Mouse (Mus musculus): ENCODE data around the gene Map3k9. TPM values are rescaled to one million over a fixed set of nuclear protein-coding genes. Genes with fewer than 3 reads are reported as not detected.

Gene Map3k9
- polyA plus RNA-seq, 1 experiment from 2014 or later: 0.20 TPM

- 66% methylated on average over 7 of the region's 7 CpGs for WGBS
- no peak overlapping the region for H3K4me3 ChIP-seq
- no peak overlapping the region for H3K27ac ChIP-seq (replicated peaks)
- no peaks in the 10 kb centered on the region for H3K9me3 ChIP-seq
- H3K9ac ChIP-seq: no peak overlapping the region
- H3K4me2 ChIP-seq: no peak overlapping the region
- ATAC-seq (ENCODE audit: extremely low read depth, insufficient number of reproducible peaks, low FRiP score, low TSS enrichment): no peak
- no peaks in the 10 kb centered on the region for H3K36me3 ChIP-seq
- H3K27me3 ChIP-seq (replicated peaks): no peaks in the 10 kb centered on the region
- no peaks in the 10 kb centered on the region for H3K4me1 ChIP-seq
Measured at GRCm38 (mm10) chr12:81679807-81680529, 101.0 kb downstream of the Map3k9 start.

GRCm38 (mm10) chr12:81675557-81675956 is 105.4 kb downstream of the Map3k9 start:
- H3K4me3 ChIP-seq: no peak overlapping the region
- H3K36me3 ChIP-seq: no peaks in the 10 kb centered on the region
- no peaks in the 10 kb centered on the region for H3K9me3 ChIP-seq
- no peak overlapping the region for H3K27ac ChIP-seq (replicated peaks)
- no peak overlapping the region for H3K9ac ChIP-seq
- WGBS: 40% methylated on average over 2 of the region's 2 CpGs
- no peaks in the 10 kb centered on the region for H3K4me1 ChIP-seq
- no peak overlapping the region for H3K4me2 ChIP-seq
- no peak for ATAC-seq (ENCODE audit: extremely low read depth, insufficient number of reproducible peaks, low FRiP score, low TSS enrichment)
- H3K27me3 ChIP-seq (replicated peaks): no peaks in the 10 kb centered on the region

Other genes starting within 250 kb of the Map3k9 start
- gene Gm20498, start 248.3 kb downstream of the Map3k9 start, polyA plus RNA-seq (2015; fragmentation: Nextera tagmentation; extraction: Ambion mirVana): 20.9 and 25.3 TPM in 2 replicates
- 29.1 and 31.8 TPM in 2 replicates for gene Synj2bp, start 248.3 kb downstream of the Map3k9 start, polyA plus RNA-seq (2015; fragmentation: Nextera tagmentation; extraction: Ambion mirVana)
- 0.11 and 0.19 TPM in 2 replicates for gene Adam21, start 212.7 kb downstream of the Map3k9 start, polyA plus RNA-seq (2015; fragmentation: Nextera tagmentation; extraction: Ambion mirVana)
- 54.3 and 55.2 TPM in 2 replicates for gene Med6, start 186.2 kb downstream of the Map3k9 start, polyA plus RNA-seq (2015; fragmentation: Nextera tagmentation; extraction: Ambion mirVana)
- gene Ttc9, start 149.9 kb downstream of the Map3k9 start, polyA plus RNA-seq (2015; fragmentation: Nextera tagmentation; extraction: Ambion mirVana): 3.9 and 5.1 TPM in 2 replicates
- gene Pcnx, start 78.8 kb upstream of the Map3k9 start, polyA plus RNA-seq (2015; fragmentation: Nextera tagmentation; extraction: Ambion mirVana): 8.8 and 9.0 TPM in 2 replicates

Data from heart, embryonic 13.5 days (tissue).